Mouse (Mus musculus): ENCODE data around the gene Slc30a7.
A peak's percentile ranks its signal among the peaks of the same experiment; 100 is the strongest.
"Not testable (repeated sequence)": the region's sequence is repeated elsewhere in the genome, so short reads cannot be mapped to it uniquely, and the experiment has no call there.

The Slc30a7 gene

DNA sequence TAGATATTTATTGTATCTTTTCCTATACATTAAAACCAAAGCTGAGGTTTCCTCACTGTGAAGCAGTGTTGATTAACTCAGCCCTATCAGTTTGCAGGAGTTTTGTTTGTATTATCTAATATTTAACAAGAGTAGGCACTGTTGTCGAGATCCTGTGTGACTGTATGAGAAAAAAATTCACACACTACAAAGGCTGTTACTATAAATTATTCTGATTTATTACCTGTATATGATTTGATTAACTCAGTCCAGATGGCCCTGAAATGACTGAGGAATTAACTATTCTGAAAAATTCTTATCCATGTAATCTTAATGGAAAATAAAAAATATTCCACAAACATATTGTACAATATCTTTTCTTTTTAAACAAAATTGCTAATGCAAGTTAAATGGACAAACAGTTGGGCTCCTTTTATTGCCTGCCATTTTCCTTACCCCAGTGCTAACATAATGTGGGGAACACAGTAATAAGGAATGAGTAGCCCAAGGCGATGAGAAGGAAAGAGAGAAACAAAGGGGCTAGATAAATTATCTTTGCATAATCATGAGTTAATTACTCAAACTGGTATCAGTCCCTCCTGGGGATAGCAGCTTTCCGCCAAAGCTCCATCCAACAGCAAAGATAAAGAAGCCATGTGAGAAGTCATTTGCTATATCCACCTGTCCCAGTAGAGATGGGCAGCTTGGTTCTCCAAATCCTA lies 57.8 kb downstream of the Slc30a7 start:
- DNase-seq (ENCODE audit: extremely low spot score), result no peak

DNA sequence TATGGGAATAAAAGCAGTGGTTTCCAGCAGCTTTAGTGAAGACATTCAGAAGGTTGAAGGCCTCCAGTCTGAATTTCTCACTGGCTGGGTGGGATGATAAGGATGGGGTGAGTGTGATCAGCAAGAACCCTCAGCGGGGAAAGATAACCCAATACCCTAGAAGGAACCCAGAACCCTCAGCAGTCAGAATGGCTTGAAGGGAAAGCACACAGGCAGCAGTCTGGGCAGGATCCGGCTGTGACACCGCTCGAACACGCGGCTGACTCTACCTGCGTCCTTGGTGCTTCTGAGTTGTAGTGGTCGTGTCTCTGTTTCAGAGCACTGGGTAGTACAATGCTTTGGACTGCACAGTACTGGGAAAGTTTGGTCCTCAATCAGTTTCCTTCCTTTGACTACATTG lies 60.9 kb downstream of the Slc30a7 start:
- no peak for DNase-seq (ENCODE audit: extremely low spot score)

DNA sequence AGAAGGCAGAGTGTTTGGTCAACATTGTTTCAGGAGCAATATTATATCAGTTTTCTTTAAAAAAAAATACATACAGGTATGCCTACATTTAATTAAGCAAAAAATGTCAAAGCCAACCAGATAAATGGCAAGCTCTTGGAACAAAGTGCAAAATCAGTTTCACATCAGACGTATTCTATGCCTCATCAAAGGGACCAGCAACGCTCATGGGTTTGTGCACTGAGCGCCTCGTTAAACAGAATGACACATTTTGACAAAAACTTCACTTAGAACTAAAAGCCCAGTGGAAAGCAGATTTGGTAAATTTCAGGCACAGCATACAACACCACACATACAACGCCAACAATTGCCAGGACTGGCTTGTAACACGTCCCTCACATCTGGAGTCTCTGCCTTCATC lies 62.8 kb downstream of the Slc30a7 start:
- DNase-seq (ENCODE audit: extremely low spot score), result no peak

DNA sequence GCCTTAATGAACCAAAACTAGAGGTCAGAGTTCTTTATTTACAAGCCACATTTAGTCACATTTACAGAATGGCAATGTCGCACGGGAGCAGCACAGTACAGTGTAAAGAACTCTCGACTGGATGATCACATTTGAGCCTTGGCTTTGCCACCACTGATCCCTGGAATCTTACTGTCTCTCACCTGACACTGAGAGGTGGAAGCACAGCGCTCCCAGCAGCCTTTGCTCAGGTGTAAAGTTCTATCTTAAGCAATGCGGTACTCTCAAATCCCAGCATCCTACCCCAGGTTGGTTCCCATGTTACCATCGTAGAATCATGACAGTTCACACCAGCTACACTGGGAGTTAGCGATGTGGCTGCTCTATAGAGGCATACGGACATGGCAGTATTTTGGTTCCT lies 65.7 kb downstream of the Slc30a7 start:
- DNase-seq (ENCODE audit: extremely low spot score), result no peak

DNA sequence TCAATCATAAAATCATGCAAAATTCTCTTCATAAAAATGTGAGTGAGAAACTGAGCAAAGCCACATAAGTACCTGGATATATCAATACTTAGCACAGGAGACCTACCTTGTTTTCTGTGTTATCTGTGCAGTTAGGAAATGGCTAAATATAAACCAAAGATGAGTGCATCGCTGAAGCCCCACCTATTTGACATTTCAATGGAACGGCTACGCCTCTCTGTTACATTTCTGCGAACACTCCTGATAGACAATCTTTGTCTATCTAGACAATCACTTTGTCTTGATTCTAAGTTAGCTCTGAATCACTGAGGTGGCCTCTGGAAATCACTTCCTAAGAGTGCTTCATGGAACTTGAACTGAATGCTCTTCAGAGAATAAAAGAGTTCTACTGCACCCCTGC lies 66.7 kb downstream of the Slc30a7 start:
- DNase-seq (ENCODE audit: extremely low spot score), result no peak

DNA sequence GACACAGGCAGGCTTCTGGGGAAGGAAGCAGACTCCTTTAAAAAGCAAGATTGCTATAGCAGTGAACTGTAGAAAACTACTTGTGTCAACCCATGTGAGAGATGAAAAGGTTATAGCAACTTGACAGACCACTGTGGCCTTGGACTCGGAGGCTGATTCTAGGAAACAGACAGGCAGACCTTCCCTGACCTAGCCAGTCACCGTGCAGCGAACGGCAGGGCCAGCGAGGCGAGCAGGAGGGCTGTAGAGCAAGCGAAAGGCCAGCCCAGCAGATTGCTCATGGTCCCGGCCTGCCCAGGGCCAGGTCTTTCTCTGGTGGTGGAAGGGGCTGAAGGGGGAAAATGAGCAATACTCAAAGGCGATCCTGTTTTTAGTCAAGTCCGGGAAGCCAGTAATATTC lies 69.4 kb downstream of the Slc30a7 start:
- no peak for DNase-seq (ENCODE audit: extremely low spot score)

DNA sequence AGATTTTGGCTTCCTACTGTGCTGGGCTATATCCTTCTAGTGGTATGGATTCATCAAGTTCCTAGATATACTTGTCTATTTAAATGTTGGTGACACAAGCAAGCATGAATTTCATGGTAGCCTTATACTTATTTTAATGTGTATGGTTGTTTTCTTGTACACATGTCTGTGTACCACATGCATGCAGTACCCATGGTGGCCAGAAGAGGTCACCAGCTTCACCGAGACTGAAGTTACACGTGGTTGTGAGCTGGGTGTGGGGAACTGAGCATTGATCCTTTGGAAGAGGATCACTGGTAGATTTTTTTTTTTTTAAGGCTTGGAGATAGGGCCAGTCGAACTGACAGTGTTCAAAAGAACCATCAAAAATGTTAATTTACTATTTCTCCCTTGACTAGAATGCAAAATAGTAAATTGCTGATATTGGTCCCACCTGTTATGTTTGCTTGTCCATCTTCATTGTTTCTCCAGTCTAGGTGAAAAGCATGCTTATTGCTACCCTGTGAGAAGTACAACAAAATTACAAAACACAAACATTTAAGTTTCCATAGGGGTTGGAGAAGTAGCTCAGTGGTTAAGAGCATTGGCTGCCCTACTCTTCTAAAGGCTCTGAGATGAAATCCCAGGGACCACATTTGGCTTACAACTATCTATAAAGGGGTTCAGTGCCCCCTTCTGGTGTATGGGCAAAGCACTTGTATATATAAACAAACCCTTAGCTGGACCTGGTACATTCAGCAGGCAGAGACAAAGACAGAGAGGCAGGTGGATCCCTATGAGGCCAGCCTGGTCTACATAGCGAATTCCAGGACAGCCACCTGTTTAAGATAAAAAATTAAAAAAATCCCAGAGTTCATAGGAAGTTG lies 70.2 kb downstream of the Slc30a7 start:
- DNase-seq (ENCODE audit: extremely low spot score), result peak; percentile 23

DNA sequence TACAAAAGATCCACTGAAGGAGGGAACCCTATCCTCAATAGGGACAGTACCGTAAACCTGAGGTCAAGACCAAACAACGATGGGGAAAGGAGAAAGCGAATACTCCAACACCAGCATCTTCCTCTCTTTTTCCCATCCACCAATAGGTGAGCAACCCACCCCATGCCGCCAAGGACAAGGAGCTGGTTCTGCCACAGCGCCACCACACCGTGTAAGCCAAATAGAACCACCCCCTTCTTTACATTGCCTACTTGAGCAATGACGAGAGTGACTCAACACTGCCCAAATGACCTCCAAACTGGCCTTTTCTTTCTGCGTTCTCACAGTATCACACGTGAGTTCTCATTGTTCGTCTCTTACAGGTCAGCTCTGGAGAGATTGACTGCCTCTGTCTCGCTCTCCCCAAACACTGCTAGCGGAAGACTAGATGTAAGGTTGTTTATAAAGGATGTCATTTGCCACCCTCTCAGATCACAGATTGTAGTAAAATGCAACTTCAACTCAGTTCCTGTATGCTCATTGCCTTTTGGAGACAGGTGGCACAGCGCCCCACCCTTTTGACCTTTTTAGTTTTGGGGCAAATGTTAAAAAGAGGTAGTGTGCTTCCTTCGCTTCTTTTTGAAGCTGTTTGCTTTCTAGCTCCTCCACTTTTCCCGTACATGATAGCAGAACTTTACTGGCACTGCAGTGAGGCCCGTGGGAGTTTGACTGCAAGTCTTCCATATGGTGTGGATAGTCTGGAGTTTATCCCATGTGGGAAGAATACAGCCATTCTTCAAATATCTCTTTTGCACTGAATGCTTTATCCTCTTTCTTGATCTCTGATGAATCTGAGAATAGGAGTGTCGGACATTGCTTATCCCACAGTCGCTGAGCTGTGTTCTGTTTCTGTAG lies 73.7 kb downstream of the Slc30a7 start:
- no peak for DNase-seq (ENCODE audit: extremely low spot score)

DNA sequence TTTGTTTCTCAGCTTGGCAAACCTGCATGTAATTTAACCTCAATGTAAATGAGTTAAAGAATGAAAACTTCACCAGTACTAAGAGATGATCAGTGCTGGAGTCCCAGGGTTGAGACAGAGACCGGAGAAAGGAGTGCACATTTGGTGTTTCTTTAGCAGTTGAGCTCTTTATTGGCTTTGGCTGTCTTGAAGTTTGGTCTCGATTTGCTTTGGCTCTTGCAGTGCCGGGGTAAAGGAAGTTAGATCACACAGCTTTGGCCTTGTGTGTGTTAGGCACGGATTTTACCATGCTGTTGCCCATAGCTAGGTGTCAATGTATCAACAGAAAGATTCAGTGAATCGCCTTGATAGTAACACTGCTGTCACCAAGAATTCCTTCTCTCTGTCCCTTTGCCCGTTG lies 75.5 kb downstream of the Slc30a7 start:
- DNase-seq (ENCODE audit: extremely low spot score), result no peak

DNA sequence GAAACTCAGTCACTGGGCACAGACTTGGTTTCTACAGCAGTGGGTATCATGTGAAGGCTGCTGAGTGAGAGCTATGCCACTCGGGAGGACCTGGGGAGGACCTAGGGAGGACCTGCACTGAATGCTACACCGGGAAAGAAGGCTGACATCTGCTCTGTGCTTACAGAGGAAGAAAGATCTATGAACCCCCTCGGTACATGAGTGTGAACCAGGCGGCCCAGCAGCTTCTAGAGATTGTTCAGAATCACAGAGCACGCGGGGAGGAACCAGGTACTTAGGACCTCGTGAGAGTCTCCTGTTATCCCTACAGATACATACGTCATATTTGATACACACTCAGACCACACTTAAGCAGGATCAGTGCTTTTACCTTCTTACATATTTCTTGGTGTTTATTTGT lies 80.7 kb downstream of the Slc30a7 start:
- no peak for DNase-seq (ENCODE audit: extremely low spot score)

DNA sequence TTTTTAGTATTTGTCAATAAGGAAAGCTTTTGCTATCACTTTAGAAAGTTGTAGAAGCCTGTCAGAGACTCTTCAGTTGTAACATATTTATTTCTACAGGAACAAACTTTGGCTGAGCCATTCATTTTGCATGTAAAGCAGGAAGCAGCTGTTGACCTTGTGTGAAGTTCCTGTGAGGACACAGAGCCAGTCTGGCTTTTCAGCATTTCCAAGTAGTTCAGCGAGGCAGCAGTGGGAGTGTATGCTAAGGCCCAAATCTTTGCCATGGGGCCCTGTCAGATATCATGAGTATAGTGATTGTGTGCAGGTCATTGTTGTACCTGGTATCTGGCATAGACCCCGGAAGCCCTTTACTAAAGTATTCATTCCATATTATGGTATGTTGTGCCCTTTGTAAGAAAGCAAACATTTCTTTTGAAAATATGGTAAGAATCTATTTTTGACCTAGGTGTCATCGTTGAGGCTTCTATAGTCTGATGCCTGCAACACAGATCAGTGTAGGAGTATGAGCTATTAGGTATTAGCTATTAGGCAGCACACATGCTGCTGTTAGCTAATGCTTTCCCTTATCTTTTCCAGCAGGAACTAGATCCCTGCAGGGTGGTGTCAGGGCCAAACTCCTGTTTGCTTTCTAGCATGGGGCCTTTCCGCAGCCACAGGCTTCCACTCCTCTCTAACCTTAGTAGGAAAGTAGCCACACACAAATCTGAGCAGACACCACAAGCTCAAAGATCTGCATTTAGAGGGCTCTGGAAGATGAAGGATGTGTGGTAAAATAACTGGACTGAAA lies 82.6 kb downstream of the Slc30a7 start:
- no peak for DNase-seq (ENCODE audit: extremely low spot score)

DNA sequence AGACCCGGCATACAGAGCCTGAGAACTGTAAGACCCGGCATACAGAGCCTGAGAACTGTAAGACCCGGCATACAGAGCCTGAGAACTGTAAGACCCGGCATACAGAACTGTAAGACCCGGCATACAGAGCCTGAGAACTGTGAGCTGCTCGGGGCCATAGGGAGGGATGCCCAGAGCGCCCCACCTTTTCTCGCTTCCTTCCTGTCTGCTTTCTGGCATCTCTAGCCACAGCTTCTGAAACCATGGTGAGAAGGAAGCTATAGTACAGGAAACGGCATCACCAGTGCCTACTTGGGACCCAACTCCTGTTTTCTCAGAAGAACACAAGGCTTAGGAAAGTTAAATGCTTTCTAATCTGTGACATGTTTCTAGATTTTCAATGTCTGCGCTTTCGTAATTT lies 99.8 kb downstream of the Slc30a7 start:
- not testable (repeated sequence) for DNase-seq (ENCODE audit: extremely low spot score)

DNA sequence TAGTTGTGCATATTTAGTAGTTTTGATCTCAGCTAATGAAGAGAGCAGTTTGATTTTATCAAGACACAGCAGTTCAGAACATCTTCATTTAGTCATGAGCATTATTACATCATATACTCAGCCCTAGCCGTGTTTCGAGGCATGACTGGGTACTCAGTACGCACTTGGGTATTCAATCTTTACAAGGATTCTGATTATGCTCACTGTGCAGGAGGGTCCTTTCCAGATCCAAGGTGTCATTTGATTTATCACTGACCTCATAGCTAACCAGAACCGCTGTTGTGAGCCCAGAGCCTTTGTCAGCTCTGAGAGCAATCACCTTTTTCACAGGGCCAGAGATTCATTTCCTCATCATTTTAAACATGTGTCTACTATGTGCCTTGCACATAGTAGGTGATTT lies 101.6 kb downstream of the Slc30a7 start:
- DNase-seq (ENCODE audit: extremely low spot score), result no peak

DNA sequence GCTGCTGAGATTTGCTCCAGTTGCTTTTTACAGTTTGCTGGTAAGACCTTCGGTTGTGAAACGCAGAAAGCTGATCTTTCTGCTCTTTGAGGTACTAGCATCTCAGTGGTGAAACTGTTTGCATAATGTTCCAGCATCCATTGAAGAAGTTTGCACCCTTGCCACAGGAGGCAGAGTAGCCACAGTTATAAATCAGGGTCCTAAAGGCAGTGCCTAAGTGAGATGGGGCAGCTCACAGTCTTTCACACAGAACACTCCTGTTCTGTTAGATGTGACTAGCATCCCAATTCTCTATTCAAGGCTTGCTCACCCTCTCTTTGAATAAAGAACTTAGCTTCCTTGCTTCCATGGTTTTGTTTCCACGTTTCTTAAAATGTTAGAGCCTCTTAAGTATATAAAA lies 102.1 kb downstream of the Slc30a7 start:
- DNase-seq (ENCODE audit: extremely low spot score), result no peak

DNA sequence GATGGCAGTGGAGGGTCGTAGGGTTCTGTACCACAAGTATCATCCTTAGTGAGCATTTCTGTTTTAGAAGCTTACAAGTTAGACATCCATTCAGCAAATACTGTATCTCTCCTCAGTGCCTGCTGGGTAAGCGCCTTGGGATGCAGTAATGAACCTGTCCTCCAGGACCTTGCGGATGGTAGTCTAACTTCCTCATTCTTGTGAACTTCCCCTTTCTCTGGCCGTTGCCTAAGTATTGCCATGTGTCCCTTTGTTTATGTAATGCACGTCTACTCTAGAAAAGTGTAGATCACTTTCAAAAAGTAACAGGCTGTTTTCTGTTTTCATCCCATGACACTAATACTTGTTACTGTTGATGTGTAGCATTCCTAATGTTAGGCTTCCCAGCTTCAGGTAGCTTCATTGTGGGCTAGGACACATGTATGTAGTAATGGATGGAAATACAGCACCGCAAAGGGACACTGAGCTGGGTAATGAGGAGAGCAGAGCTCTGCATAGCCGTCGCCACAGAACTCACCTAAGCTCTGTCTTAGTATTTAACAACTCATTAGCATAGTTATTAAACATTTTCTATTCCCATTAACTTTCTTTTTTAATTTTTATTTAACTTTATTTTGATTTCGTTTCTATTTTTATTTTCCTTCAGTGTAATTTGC lies 104.8 kb downstream of the Slc30a7 start:
- DNase-seq (ENCODE audit: extremely low spot score), result no peak

DNA sequence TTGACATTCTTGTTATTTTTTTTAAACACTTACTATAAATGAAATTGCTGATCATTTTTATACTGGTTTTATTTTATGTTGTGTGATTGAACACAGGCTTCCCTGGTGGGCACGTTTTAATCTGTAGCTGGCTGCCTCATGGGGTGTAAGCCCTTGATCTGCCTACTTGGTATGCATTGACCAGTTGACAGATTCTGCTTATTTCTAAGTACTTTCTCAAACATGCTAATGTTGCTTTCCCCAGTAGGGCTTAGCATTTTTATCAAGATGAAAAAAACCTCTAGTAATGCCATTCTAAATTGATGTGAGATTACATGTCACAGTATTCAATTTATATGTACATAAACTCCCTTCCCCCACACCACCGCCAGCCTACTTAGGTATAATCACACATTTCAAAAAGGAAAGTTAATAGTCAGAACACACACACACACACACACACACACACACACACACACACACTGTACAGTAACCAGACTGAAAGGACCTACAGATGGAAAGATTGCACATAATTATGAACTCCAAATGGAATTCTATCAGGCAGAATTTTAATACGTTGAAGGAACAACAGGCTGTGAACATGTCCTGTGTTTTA lies 108.8 kb downstream of the Slc30a7 start:
- no peak for DNase-seq (ENCODE audit: extremely low spot score)

DNA sequence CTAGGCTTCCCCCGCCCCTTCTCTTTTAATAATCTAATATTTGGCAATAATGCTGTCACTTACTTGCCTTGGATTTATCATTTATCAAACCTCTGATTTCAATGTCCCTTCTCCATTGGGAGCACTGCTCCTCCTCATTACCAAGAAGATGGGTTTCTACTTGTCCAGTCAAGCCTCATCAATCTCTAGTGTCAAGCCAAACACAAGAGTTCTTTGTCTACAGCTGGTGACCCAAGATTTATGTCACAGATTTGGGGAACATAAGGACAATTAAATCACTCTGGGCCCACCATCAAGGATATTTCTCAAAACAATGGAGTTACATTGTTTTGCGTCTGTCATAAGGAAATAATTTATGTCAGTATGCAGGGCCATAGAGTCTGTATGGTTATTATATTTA lies 114.0 kb downstream of the Slc30a7 start:
- no peak for DNase-seq (ENCODE audit: extremely low spot score)

DNA sequence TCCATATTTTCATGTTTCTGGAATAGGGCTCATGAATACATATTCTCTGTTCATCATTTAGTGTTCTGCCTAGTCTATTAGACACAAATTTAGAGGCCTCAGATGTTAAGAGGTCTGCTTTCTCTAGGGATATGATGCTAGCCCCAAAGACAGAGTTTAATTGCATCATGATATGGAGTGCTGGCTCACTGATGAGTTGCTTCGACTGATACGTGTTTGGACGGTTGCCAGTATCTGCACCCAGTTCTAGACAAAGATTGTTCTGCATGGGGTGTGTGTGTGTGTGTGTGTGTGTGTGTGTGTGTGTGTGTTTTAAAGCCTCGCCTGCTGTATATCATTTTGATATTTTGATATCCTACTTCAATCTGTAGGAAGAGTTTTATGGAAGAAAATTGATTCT lies 114.9 kb downstream of the Slc30a7 start:
- no peak for DNase-seq (ENCODE audit: extremely low spot score)

All from embryo, embryonic 9.5 days (tissue).